Mouse (Mus musculus): ENCODE data around the gene Thada.

The Thada gene

GRCm38 (mm10) chr17:84477176-84477575, 11.2 kb upstream of the Thada start:
- DNase-seq (ENCODE audit: low spot score in 2 of 2), result no peak

DNA sequence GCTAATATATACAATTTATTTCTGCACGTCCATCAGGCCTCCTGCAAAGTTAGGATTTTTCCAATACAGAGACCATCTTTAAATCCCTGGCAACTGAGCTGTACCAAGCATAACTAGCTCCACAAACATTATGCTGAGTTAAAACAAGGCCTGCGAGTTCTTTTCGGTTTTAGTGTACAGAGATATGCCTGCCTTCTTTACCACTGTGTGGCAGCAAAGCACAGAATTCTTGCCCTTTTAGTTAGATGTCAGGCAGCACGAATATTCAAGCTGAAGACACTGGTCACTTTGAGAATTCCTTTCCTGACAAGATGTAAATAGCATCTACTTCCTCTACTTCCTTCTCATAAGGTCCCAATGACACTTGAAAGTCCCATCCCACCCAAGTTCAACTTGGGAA, 8.3 kb upstream of the Thada start:
- DNase-seq (ENCODE audit: low spot score in 2 of 2), result no peak

DNA sequence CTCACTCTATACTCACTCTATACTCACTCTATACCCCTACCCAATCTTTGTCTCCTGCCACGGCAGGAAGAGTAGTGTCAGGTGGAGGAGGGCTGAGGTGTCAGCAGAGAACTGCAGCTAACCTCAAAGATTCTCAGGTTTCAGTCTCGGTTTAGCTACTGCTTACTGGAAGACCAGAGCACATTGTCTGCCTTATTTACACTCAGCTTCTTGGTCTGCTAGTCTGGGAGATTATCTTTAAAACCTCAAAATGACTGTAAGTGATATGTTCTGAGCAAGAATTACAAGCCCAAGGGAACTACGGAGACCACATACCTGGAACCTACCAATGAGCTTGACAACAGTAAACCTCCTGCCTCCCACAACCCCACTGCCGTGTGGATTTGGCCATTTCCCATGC, 31.0 kb downstream of the Thada start:
- DNase-seq (ENCODE audit: low spot score in 2 of 2), result no peak

GRCm38 (mm10) chr17:84434233-84434632, 31.8 kb downstream of the Thada start:
- DNase-seq (ENCODE audit: low spot score in 2 of 2), result no peak

- no peak for DNase-seq (ENCODE audit: low spot score in 2 of 2)
These were observed 34.0 kb downstream of the Thada start for GRCm38 (mm10) chr17:84431991-84432390.

- DNase-seq (ENCODE audit: low spot score in 2 of 2), result no peak
These were observed 41.7 kb downstream of the Thada start for GRCm38 (mm10) chr17:84424258-84424657.

- DNase-seq (ENCODE audit: low spot score in 2 of 2), result no peak
These were observed 43.1 kb downstream of the Thada start for GRCm38 (mm10) chr17:84422916-84423315.

DNA sequence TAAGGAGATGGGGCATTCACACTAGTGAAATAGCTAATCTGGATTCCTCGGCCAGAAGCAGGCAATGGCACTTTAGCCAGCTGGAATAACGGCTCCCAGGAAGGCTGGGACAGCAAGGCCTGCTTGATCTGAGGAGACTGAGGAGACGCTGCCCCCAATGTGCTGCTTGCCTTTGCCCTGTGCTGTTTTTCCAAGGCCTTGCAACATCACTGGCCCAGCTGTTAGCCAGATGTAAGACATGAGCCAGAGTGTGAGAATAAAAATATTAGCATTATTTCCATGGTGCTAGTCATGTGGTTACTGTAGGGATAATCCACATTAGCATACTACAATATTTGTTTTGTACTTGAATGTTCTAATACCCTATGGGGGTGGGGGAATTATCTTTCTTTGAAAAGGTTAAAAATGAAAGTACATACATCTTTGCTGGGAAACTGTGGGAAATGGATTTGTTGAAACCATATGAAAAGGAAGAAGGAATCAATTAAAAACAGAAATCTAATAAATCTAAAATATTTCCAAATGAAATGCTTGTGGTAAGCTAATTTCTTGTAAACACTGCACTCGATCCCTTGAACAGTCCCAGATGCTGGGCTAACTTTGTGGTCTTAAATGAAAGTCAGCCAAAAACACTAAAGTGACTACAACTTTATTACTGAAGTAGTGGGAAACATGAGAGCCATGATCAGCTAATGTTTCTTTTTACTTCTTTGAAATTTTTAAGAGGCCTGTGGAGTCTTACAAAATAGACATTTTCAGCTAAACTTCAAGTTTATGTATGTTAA, 43.8 kb downstream of the Thada start:
- no peak for DNase-seq (ENCODE audit: low spot score in 2 of 2)

DNA sequence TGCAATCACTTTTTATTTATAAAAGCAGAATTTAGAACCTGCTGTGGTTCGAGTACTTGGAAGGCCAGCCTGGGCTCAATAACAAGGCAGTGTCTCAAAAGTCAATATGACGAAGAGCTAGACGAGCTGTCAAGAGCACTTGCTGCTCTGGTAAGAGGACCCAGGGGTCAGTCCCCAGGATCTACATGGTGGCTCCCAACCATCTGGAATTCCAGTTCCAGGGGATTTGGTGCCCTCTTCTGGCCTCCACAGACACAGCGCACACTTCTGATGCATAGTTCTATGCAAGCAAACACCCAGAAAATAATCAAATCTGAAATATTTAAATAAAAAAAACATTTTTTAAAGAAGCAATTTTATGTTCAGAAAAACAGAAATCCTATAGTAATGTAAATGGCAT, 45.0 kb downstream of the Thada start:
- no peak for DNase-seq (ENCODE audit: low spot score in 2 of 2)

GRCm38 (mm10) chr17:84420276-84420639, 45.7 kb downstream of the Thada start:
- no peak for DNase-seq (ENCODE audit: low spot score in 2 of 2)

DNA sequence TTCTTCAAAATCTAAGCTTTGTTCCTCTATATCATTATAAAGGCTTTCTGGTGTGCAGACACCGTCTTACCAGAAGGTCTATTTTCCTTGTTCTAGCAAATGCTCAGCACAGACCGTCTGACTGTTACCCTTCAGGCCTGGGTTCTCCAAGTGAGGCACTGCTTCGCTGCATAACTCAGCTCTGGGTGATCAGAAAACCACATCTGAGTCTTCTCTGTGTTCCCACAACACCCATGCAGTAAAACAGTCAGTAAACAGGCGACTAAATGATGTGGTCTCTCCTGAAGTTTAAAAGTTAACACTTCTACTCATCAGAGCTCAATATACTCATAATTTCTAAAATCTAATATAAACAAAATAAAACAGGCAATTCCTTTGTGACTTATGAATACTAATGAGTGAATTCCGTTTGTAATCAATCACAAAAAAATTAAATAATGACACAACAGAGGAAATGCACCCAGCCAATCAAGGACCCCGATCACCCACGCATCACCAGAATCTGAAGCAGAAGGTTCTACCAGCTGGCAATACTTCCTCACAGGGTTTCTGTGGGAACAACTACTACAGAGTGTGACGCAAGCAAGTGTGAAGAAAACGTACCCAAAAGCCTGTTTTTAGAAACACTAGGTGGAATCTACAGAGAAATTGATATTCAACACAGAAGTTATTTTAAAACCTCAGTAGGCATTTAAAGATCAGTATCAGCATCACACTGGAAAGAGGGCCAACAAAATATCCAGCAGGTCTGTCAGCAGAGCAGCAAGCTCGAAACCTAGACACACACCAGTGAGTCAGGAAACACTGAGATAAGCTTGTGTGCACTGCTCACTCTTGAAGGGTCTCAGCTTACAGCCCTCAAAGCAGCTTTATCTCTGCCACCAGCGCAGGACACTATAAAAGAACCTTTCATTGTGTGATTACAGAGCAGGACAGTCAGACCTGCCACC, 46.4 kb downstream of the Thada start:
- DNase-seq (ENCODE audit: low spot score in 2 of 2), result peak; percentile 25 to 44

GRCm38 (mm10) chr17:84415936-84416335, 50.1 kb downstream of the Thada start:
- DNase-seq (ENCODE audit: low spot score in 2 of 2), result no peak

DNA sequence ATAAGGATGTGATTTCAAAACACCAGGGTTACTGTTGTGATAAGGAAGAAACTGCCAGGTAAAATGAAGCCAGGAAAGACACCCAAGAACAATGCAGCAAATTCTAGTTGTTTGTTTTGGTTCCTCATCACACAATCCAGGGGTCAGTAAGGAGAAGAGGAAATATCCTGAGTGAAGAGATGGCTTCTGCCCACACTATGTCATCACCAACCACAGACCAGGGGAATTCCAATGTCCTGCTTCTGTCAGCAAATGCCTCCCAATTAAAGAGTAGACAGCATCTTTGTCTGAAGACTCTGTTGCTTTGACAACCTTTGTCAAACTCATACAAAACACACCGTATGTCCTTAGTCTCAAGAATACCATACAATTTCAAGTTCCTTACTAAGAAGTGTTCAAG, 57.3 kb downstream of the Thada start:
- no peak for DNase-seq (ENCODE audit: low spot score in 2 of 2)

DNA sequence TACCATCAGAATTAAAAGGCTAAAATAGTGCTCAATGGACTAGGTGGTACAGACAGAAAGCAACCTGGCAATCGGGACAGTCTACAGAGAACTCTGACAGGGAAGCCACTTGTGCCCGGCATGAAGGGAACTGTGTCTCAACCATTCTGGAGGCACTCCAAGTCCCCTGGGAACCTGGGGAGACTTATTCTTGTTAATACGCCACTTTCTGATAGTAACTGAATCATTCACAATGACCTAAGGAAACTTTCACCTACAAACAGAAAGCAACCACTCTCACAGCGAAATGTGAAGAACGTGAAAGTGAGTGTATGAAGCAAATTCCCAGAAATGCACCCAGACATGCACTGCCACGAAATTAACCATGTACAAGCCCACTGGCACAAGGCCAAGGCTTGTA, 60.4 kb downstream of the Thada start:
- DNase-seq (ENCODE audit: low spot score in 2 of 2), result no peak

GRCm38 (mm10) chr17:84401796-84402195, 64.2 kb downstream of the Thada start:
- DNase-seq (ENCODE audit: low spot score in 2 of 2), result no peak

GRCm38 (mm10) chr17:84399431-84399830, 66.6 kb downstream of the Thada start:
- no peak for DNase-seq (ENCODE audit: low spot score in 2 of 2)

GRCm38 (mm10) chr17:84390026-84390425, 76.0 kb downstream of the Thada start:
- no peak for DNase-seq (ENCODE audit: low spot score in 2 of 2)

DNA sequence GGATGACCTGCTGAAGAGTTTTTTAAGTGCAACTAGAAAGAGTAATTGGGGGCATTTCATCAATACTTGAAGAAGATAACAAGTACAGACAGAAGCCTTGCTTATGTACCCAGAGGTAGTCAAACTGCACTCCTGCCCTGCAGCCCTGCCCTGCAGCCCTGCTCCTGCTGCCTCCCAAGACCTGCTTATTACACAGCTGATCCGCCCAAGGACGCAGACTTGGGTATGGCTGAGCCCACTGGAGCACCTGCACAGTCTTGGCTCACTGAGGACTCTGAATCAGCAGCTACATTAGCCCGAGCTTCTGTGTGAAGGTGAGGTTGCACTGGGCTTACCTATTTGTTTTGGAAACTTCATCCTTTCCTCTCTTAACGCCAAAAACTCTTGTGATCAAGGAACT, 79.8 kb downstream of the Thada start:
- DNase-seq (ENCODE audit: low spot score in 2 of 2), result no peak

DNA sequence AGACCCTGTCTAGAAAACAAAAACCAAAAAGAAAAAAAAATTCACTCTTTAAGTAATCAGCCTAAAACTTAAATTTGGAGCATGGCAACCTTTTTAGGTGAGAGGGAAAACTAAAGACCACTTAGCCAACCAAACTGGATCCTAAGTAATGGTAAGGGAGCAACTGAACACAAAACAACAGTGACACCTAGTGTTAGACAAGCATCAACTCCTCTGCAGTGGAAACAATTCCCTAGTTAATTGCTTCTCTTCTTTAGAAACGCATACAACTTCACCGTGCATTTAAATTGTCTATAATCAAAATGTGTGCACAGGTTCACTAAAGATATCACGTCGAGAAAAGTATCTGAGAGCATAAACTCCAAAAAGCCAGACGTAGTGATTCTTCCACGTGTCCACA, 80.3 kb downstream of the Thada start:
- DNase-seq (ENCODE audit: low spot score in 2 of 2), result no peak

- no peak for DNase-seq (ENCODE audit: low spot score in 2 of 2)
These were observed 81.3 kb downstream of the Thada start for GRCm38 (mm10) chr17:84384661-84385060.

- no peak for DNase-seq (ENCODE audit: low spot score in 2 of 2)
These were observed 85.7 kb downstream of the Thada start for GRCm38 (mm10) chr17:84380340-84380739.

- DNase-seq (ENCODE audit: low spot score in 2 of 2), result no peak
These were observed 89.1 kb downstream of the Thada start for GRCm38 (mm10) chr17:84376882-84377281.
